Mouse (Mus musculus) C2C12 (cell line): Measurements from ENCODE around the gene Fsd1l.

ENCODE experiments used
- CTCF ChIP-seq: IDR thresholded peaks from one replicate; pipeline ENCODE4 v1.5.1; 2011; ENCODE audit not compliant: control insufficient read depth, insufficient read depth, insufficient read length
- FOSL1 ChIP-seq: IDR thresholded peaks from one replicate; pipeline ENCODE4 v1.8.0; 2011; ENCODE audit warnings: mild to moderate bottlenecking, low read length; ENCODE audit not compliant: poor library complexity, insufficient read depth, severe bottlenecking
- MAX ChIP-seq: IDR thresholded peaks from one replicate; pipeline ENCODE4 v1.6.1; 2011; ENCODE audit warnings: mild to moderate bottlenecking, control low read depth
- MYOD1 ChIP-seq: IDR thresholded peaks from one replicate; pipeline ENCODE4 v1.6.1; 2011; ENCODE audit warnings: low read depth; ENCODE audit not compliant: control insufficient read depth, insufficient read length
- MYOG ChIP-seq: IDR thresholded peaks from one replicate; pipeline ENCODE4 v1.6.1; 2011; ENCODE audit not compliant: control insufficient read depth, insufficient read length; ENCODE audit errors: extremely low read depth
- USF1 ChIP-seq: IDR thresholded peaks from one replicate; pipeline ENCODE4 v1.6.1; 2011; ENCODE audit warnings: low read depth, mild to moderate bottlenecking, control low read depth, moderate library complexity

GRCm38 (mm10) chr4:53623711-53624110 lies 7.6 kb upstream of the Fsd1l start:
- no peak for TF ChIP-seq MYOG
- no peak for TF ChIP-seq CTCF
- no peak for TF ChIP-seq MAX
- no peak for TF ChIP-seq USF1
- no peak for TF ChIP-seq FOSL1
- TF ChIP-seq MYOD1 = no peak
